Comparison of ENCODE assay signal across 8 mouse cellular contexts in genomic region chr17:22739581-22740178, GRCm38 (mm10).
A peak's percentile ranks its signal among the peaks of the same experiment; 100 is the strongest.
DNase-seq lines count a peak whose midpoint lies in the region; ATAC-seq lines count a peak whose summit lies in the region.

No protein-coding gene starts in this region.

- DNase-seq in T-cell, adult 2 months (ENCODE audit: low spot score), result peak; percentile 48
- DNase-seq in cerebellum, adult 9-10 months, result peak; percentile 57
- peak; percentile 19 to 65 for DNase-seq in frontal cortex, adult 2 months (ENCODE audit: extremely low spot score in 1 of 2, low spot score in 1 of 2)
- peak; percentile 81 for DNase-seq in hindbrain, embryonic 11.5 days (ENCODE audit: low spot score)
- peak; percentile 34 for DNase-seq in layer of hippocampus, adult 9-11 months
- DNase-seq in ovary, postnatal 10 days (ENCODE audit: low spot score), result peak; percentile 9
- peak; percentile 65 for DNase-seq in thymus, postnatal 4 days

- WGBS in hindbrain, embryonic 11.5 days, result under 1% methylated on average over 25 of the region's 25 CpGs
- WGBS in lung, embryonic 16.5 days, result under 1% methylated on average over 25 of the region's 25 CpGs

- ATAC-seq in hindbrain, embryonic 11.5 days (ENCODE audit: low FRiP score), result peak; percentile 95
- ATAC-seq in lung, embryonic 16.5 days (ENCODE audit: low read depth), result peak; percentile 93

- H3K4me2 ChIP-seq in hindbrain, embryonic 11.5 days (replicated peaks; ENCODE audit: low read depth, low read length), result peak overlapping the region; percentile 67
- peak overlapping the region; percentile 75 for H3K4me2 ChIP-seq in lung, embryonic 16.5 days (ENCODE audit: low read depth, low read length)

- peak overlapping the region; percentile 84 for H3K9ac ChIP-seq in hindbrain, embryonic 11.5 days (ENCODE audit: low read depth, low read length)
- peak overlapping the region; percentile 76 for H3K9ac ChIP-seq in lung, embryonic 16.5 days (ENCODE audit: low read length)

- H3K27ac ChIP-seq in hindbrain, embryonic 11.5 days (ENCODE audit: low read depth, low read length), result peak overlapping the region; percentile 62
- H3K27ac ChIP-seq in lung, embryonic 16.5 days (ENCODE audit: low read length), result peak overlapping the region; percentile 73

- no peaks in the 10 kb centered on the region for H3K9me3 ChIP-seq in hindbrain, embryonic 11.5 days (ENCODE audit: control insufficient read depth, low read length)
- H3K9me3 ChIP-seq in lung, embryonic 16.5 days (ENCODE audit: control insufficient read depth, low read length), result no peaks in the 10 kb centered on the region

- no peaks in the 10 kb centered on the region for H3K27me3 ChIP-seq in hindbrain, embryonic 11.5 days (ENCODE audit: control insufficient read depth, insufficient read depth, low read length)
- no peaks in the 10 kb centered on the region for H3K27me3 ChIP-seq in lung, embryonic 16.5 days (ENCODE audit: control insufficient read depth, insufficient read depth, low read depth, low read length)

- H3K4me3 ChIP-seq in hindbrain, embryonic 11.5 days (ENCODE audit: low read depth, low read length), result peak overlapping the region; percentile 61
- H3K4me3 ChIP-seq in lung, embryonic 16.5 days (ENCODE audit: low read length), result peak overlapping the region; percentile 77

- no peaks in the 10 kb centered on the region for H3K4me1 ChIP-seq in hindbrain, embryonic 11.5 days (replicated peaks; ENCODE audit: control insufficient read depth, insufficient read depth, low read length)
- H3K4me1 ChIP-seq in lung, embryonic 16.5 days (replicated peaks; ENCODE audit: control insufficient read depth, insufficient read depth, low read length), result peaks cover 7% of the 10 kb centered on the region; the same call in 1 of the 2 replicates

- no peaks in the 10 kb centered on the region for H3K36me3 ChIP-seq in hindbrain, embryonic 11.5 days (ENCODE audit: control insufficient read depth, insufficient read depth, low read length)
- peaks cover 6% of the 10 kb centered on the region for H3K36me3 ChIP-seq in lung, embryonic 16.5 days (ENCODE audit: control insufficient read depth, insufficient read depth, low read length)

Comparison
In these comparisons a context has a peak if more than half of its experiments do, and no peak if none do; other contexts are left out.
1. Peak in every context shown above with its lines: DNase-seq, ATAC-seq, H3K4me3 ChIP-seq and H3K27ac ChIP-seq.
2. DNase-seq: peak in every context shown above with its lines; median percentile 81 in hindbrain, embryonic 11.5 days; 65 in thymus, postnatal 4 days; 57 in cerebellum, adult 9-10 months; 48 in T-cell, adult 2 months; 42 in frontal cortex, adult 2 months; 34 in layer of hippocampus, adult 9-11 months; 9 in ovary, postnatal 10 days.